In the genomic region with DNA sequence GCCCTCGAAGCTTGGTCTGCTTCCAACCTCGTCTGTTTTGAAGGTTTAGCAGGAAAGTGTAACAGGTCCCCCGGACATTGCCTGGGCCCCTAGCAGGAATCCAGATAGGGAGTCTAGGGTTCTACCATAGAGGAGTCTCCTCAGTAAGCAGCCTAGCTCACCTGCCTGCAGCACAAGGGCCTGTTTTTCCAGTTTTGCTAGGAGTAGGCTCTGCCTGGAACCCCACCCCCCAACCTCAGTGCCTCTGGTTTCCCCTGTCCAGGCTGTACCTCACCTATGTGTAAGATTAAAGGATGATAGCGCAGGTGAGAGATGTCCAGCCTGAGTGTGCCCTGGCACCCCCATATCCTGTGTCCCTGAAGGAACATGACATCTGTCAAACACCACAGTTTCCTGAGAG, we compare ENCODE assay signal across 30 mouse cellular contexts. TPM values are rescaled to one million over a fixed set of nuclear protein-coding genes. Genes with fewer than 3 reads are reported as not detected.
DNase-seq lines count a peak whose midpoint lies in the region; ATAC-seq and TF ChIP-seq lines count a peak whose summit lies in the region.
"Had no signal": no experiment of that assay in that cellular context is flagged by ENCODE, and none has a peak within 500 bp of the region (broad histone marks: within the 10 kb centered on the region; RNA-seq: fewer than 3 reads in every experiment).

No protein-coding gene starts in this region.

- H3K27me3 ChIP-seq in lung, embryonic 14.5 days (ENCODE audit: insufficient read depth, low read length), result no peaks in the 10 kb centered on the region
- H3K27me3 ChIP-seq in embryonic facial prominence, embryonic 13.5 days, result peaks cover 2% of the 10 kb centered on the region; the same call in 1 of the 2 replicates
- 0 out of 2 replicates have a peak, but pooled peaks cover 4% of the 10 kb centered on the region for H3K27me3 ChIP-seq in stomach, embryonic 15.5 days (replicated peaks)

- 66% methylated on average over 4 of the region's 4 CpGs for WGBS in lung, embryonic 14.5 days
- WGBS in embryonic facial prominence, embryonic 13.5 days, result 75% methylated on average over 4 of the region's 4 CpGs
- WGBS in stomach, embryonic 15.5 days, result 57% methylated on average over 4 of the region's 4 CpGs

- H3K4me3 ChIP-seq in lung, embryonic 14.5 days (ENCODE audit: low read depth, low read length), result no peak overlapping the region
- no peak overlapping the region for H3K4me3 ChIP-seq in embryonic facial prominence, embryonic 13.5 days
- no peak overlapping the region for H3K4me3 ChIP-seq in stomach, embryonic 15.5 days (replicated peaks)
- H3K4me3 ChIP-seq: forebrain, embryonic 10.5 days; heart, embryonic 15.5 days; kidney, embryonic 15.5 days; limb, embryonic 13.5 days; midbrain, embryonic 12.5 days had no signal

- DNase-seq in lung, embryonic 14.5 days, result peak; percentile 39
- DNase-seq in lung, postnatal 14 days, result no peak
- DNase-seq in A20 (ENCODE audit: low read depth, low spot score), result peak; percentile 14
- no peak for DNase-seq in gastrocnemius, postnatal 4 days (ENCODE audit: low spot score in 2 of 2)
- DNase-seq in spleen, postnatal 36 days (ENCODE audit: low spot score in 2 of 2), result no peak
- DNase-seq: adrenal gland, adult 8-10 months; cerebellum, adult 11-12 months; cerebellum, postnatal 10 days; gastrocnemius, postnatal 36 days; heart, postnatal 36 days; kidney, postnatal 4 days; thymus, adult 18-20 months; thymus, postnatal 36 days had no signal

- H3K9ac ChIP-seq in lung, embryonic 14.5 days, result no peak overlapping the region
- H3K9ac ChIP-seq in embryonic facial prominence, embryonic 13.5 days, result no peak overlapping the region
- no peak overlapping the region for H3K9ac ChIP-seq in stomach, embryonic 15.5 days
- H3K9ac ChIP-seq: heart, embryonic 15.5 days; hindbrain, embryonic 14.5 days; kidney, embryonic 15.5 days; limb, embryonic 13.5 days; liver, embryonic 14.5 days; midbrain, embryonic 12.5 days had no signal

- no peak overlapping the region for H3K27ac ChIP-seq in lung, embryonic 14.5 days (ENCODE audit: low read depth)
- H3K27ac ChIP-seq in embryonic facial prominence, embryonic 13.5 days, result peak overlapping the region; percentile 22; the same call in 1 of the 2 replicates
- H3K27ac ChIP-seq in stomach, embryonic 15.5 days, result peak overlapping the region; percentile 7; the same call in 1 of the 2 replicates
- H3K27ac ChIP-seq: forebrain, embryonic 10.5 days; heart, embryonic 15.5 days; hindbrain, embryonic 14.5 days; kidney, embryonic 15.5 days; limb, embryonic 13.5 days; liver, embryonic 14.5 days; midbrain, embryonic 12.5 days had no signal

- H3K4me1 ChIP-seq in lung, embryonic 14.5 days (ENCODE audit: insufficient read depth), result no peaks in the 10 kb centered on the region
- H3K4me1 ChIP-seq in embryonic facial prominence, embryonic 13.5 days, result 0 out of 2 replicates have a peak, but pooled peaks cover 3% of the 10 kb centered on the region
- no peaks in the 10 kb centered on the region for H3K4me1 ChIP-seq in stomach, embryonic 15.5 days
- H3K4me1 ChIP-seq: heart, embryonic 15.5 days; kidney, embryonic 15.5 days had no signal

- H3K9me3 ChIP-seq in lung, embryonic 14.5 days (ENCODE audit: low read depth, low read length), result no peaks in the 10 kb centered on the region
- H3K9me3 ChIP-seq in embryonic facial prominence, embryonic 13.5 days, result no peaks in the 10 kb centered on the region
- no peaks in the 10 kb centered on the region for H3K9me3 ChIP-seq in stomach, embryonic 15.5 days
- H3K9me3 ChIP-seq: forebrain, embryonic 10.5 days; heart, embryonic 15.5 days; kidney, embryonic 15.5 days; limb, embryonic 13.5 days; midbrain, embryonic 12.5 days had no signal

- TF ChIP-seq CTCF in lung, embryonic 14.5 days (IDR thresholded peaks at IDR 0.05; ENCODE audit: low read depth), result no peak

- H3K4me2 ChIP-seq in lung, embryonic 14.5 days, result no peak overlapping the region
- no peak overlapping the region for H3K4me2 ChIP-seq in embryonic facial prominence, embryonic 13.5 days
- no peak overlapping the region for H3K4me2 ChIP-seq in stomach, embryonic 15.5 days
- H3K4me2 ChIP-seq: heart, embryonic 15.5 days; hindbrain, embryonic 14.5 days; kidney, embryonic 15.5 days; limb, embryonic 13.5 days; midbrain, embryonic 12.5 days had no signal

- H3K36me3 ChIP-seq in lung, embryonic 14.5 days (ENCODE audit: insufficient read depth), result no peaks in the 10 kb centered on the region
- H3K36me3 ChIP-seq in embryonic facial prominence, embryonic 13.5 days, result no peaks in the 10 kb centered on the region
- no peaks in the 10 kb centered on the region for H3K36me3 ChIP-seq in stomach, embryonic 15.5 days
- H3K36me3 ChIP-seq: forebrain, embryonic 10.5 days; heart, embryonic 15.5 days; kidney, embryonic 15.5 days; limb, embryonic 13.5 days; midbrain, embryonic 12.5 days had no signal

- peak; percentile 75; the same call in 1 of the 2 replicates for ATAC-seq in lung, embryonic 14.5 days (ENCODE audit: insufficient read depth)
- no peak for ATAC-seq in embryonic facial prominence, embryonic 13.5 days (ENCODE audit: insufficient number of reproducible peaks, insufficient read depth, low FRiP score, low TSS enrichment, low read depth)
- peak; percentile 83; the same call in 1 of the 2 replicates for ATAC-seq in stomach, embryonic 15.5 days (ENCODE audit: insufficient read depth, low FRiP score, low read depth)
- ATAC-seq: activated CD4-positive, CD25-positive, alpha-beta regulatory T cell, adult 4 months; inflammation-experienced regulatory T-cells, adult 6 months had no signal

RNA-seq across cellular contexts. Expression of a gene that starts 4.5 kb away (rescaled TPM):
- not detected in 2 replicates for polyA plus RNA-seq in lung, embryonic 14.5 days (2014; fragmentation: Nextera tagmentation; extraction: Ambion mirVana)
- polyA plus RNA-seq in embryonic facial prominence, embryonic 13.5 days (2015; fragmentation: Nextera tagmentation; extraction: Ambion mirVana), result 0.44 TPM in 1 of 2 replicates, not detected in the other
- polyA plus RNA-seq in stomach, embryonic 15.5 days (2015; fragmentation: Nextera tagmentation; extraction: Ambion mirVana), result not detected in 2 replicates
- under 1 TPM in 1 of 2 experiments, not detected in 1; 0.21 TPM for total RNA-seq in gastrocnemius, postnatal 4 days (2021)
- total RNA-seq: adrenal gland, adult 8-10 months; gastrocnemius, postnatal 36 days; heart, adult 8-10 months; heart, postnatal 36 days; left cerebral cortex, postnatal 14 days; megakaryocyte, adult 5-6 weeks; neutrophil, adult 5-6 weeks had no signal
- polyA plus RNA-seq: activated CD4-positive, CD25-positive, alpha-beta regulatory T cell, adult 4 months; cortical plate, adult 2 months; forebrain, embryonic 10.5 days; heart, embryonic 15.5 days; inflammation-experienced regulatory T-cells, adult 6 months; liver, embryonic 14.5 days; midbrain, embryonic 12.5 days; small intestine, adult 2 months had no signal

RNA-seq across cellular contexts. Expression of a gene that starts 34.7 kb away (rescaled TPM):
- not detected in 2 replicates for polyA plus RNA-seq in lung, embryonic 14.5 days (2014; fragmentation: Nextera tagmentation; extraction: Ambion mirVana)
- polyA plus RNA-seq in embryonic facial prominence, embryonic 13.5 days (2015; fragmentation: Nextera tagmentation; extraction: Ambion mirVana), result 1.1 TPM in 1 of 2 replicates, not detected in the other
- not detected in 2 replicates for polyA plus RNA-seq in stomach, embryonic 15.5 days (2015; fragmentation: Nextera tagmentation; extraction: Ambion mirVana)
- total RNA-seq in gastrocnemius, postnatal 4 days (2021), result not detected
- total RNA-seq: adrenal gland, adult 8-10 months; gastrocnemius, postnatal 36 days; heart, adult 8-10 months; heart, postnatal 36 days; left cerebral cortex, postnatal 14 days; megakaryocyte, adult 5-6 weeks; neutrophil, adult 5-6 weeks had no signal
- polyA plus RNA-seq: activated CD4-positive, CD25-positive, alpha-beta regulatory T cell, adult 4 months; cortical plate, adult 2 months; heart, embryonic 15.5 days; hindbrain, embryonic 14.5 days; inflammation-experienced regulatory T-cells, adult 6 months; kidney, embryonic 15.5 days; liver, embryonic 14.5 days; small intestine, adult 2 months had no signal

RNA-seq across cellular contexts. Expression of a gene that starts 52.1 kb away (rescaled TPM):
- polyA plus RNA-seq in lung, embryonic 14.5 days (2014; fragmentation: Nextera tagmentation; extraction: Ambion mirVana), result not detected in 2 replicates
- not detected in 2 replicates for polyA plus RNA-seq in embryonic facial prominence, embryonic 13.5 days (2015; fragmentation: Nextera tagmentation; extraction: Ambion mirVana)
- polyA plus RNA-seq in stomach, embryonic 15.5 days (2015; fragmentation: Nextera tagmentation; extraction: Ambion mirVana), result 0.18 and 0.32 TPM in 2 replicates
- total RNA-seq in gastrocnemius, postnatal 4 days (2021), result not detected
- total RNA-seq: adrenal gland, adult 8-10 months; gastrocnemius, postnatal 36 days; heart, adult 8-10 months; heart, postnatal 36 days; left cerebral cortex, postnatal 14 days; megakaryocyte, adult 5-6 weeks; neutrophil, adult 5-6 weeks had no signal
- polyA plus RNA-seq: activated CD4-positive, CD25-positive, alpha-beta regulatory T cell, adult 4 months; forebrain, embryonic 10.5 days; heart, embryonic 15.5 days; hindbrain, embryonic 14.5 days; limb, embryonic 13.5 days; liver, embryonic 14.5 days; midbrain, embryonic 12.5 days; small intestine, adult 2 months had no signal

RNA-seq across cellular contexts. Expression of a gene that starts 57.1 kb away (rescaled TPM):
- polyA plus RNA-seq in lung, embryonic 14.5 days (2014; fragmentation: Nextera tagmentation; extraction: Ambion mirVana), result not detected in 2 replicates
- not detected in 2 replicates for polyA plus RNA-seq in embryonic facial prominence, embryonic 13.5 days (2015; fragmentation: Nextera tagmentation; extraction: Ambion mirVana)
- polyA plus RNA-seq in stomach, embryonic 15.5 days (2015; fragmentation: Nextera tagmentation; extraction: Ambion mirVana), result not detected in 2 replicates
- total RNA-seq in gastrocnemius, postnatal 4 days (2021), result not detected
- total RNA-seq: adrenal gland, adult 8-10 months; gastrocnemius, postnatal 36 days; heart, adult 8-10 months; heart, postnatal 36 days; left cerebral cortex, postnatal 14 days; megakaryocyte, adult 5-6 weeks; neutrophil, adult 5-6 weeks had no signal
- polyA plus RNA-seq: activated CD4-positive, CD25-positive, alpha-beta regulatory T cell, adult 4 months; cortical plate, adult 2 months; forebrain, embryonic 10.5 days; heart, embryonic 15.5 days; hindbrain, embryonic 14.5 days; inflammation-experienced regulatory T-cells, adult 6 months; kidney, embryonic 15.5 days; limb, embryonic 13.5 days; liver, embryonic 14.5 days; midbrain, embryonic 12.5 days; small intestine, adult 2 months had no signal

Comparison
In these comparisons a context has a peak if more than half of its experiments do, and no peak if none do; other contexts are left out.
1. DNase-seq: peak in lung, embryonic 14.5 days (single experiment) and A20 (single experiment); none in lung, postnatal 14 days (single experiment), gastrocnemius, postnatal 4 days (0 of 2) and spleen, postnatal 36 days (0 of 2).